Mouse (Mus musculus) gastrocnemius, postnatal 14 days (tissue): ENCODE measurements around the gene C9orf72. TPM values are rescaled to one million over a fixed set of nuclear protein-coding genes. Genes with fewer than 3 reads are reported as not detected.

ENCODE experiments used
- DNase-seq: peaks from one replicate; pipeline ENCODE4 v3.0.0; 2021; ENCODE audit warnings: mixed read lengths
- intact Hi-C: fragments of 180-260 bp; cut with DNase I; formaldehyde crosslinking; loops from one replicate; pipeline ENCODE4 v1.15.1; 2025; ENCODE audit warnings: low total_unique reads
- total RNA-seq, 2 experiments: library from RNA; stranded (reverse); gene quantifications; 2 replicates each; pipeline ENCODE4 v1.2.3; 2021

Gene C9orf72
- total RNA-seq, 2 experiments from 2014 or later = 7.7 to 10.1 TPM

DNA sequence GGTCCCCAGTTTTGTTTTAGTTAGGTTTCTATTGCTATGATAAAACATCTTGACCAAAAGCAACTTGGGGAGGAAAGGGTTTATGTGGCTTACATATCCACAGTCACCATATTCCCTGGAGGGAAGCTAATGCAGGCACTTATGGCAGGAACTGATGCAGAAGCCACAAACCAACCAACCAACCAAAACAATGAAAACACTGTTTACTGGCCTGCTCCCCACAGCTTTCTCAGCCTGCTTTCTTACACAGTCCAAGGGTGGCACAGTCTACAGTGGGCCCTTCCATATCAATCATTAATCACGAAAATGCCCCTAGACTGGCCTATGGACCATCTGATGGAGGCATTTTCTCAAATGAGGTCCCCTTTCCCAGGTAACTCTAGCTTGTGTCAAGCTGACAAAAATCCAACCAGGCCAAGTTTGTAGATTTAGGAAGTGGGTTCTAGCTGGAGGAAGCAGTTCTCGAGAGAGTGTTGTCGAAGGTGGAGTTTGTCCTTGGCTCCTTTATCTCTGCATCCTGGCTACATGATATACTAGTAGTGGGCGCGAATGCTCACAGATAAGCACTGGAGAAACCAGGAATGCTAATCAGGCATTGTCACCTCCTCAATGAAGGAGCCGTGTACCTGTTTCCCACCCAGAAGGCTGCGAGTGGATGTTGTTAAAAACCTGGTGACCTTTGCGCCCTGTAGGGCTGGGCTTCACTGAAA lies 38.2 kb downstream of the C9orf72 start:
- DNase-seq = no peak

DNA sequence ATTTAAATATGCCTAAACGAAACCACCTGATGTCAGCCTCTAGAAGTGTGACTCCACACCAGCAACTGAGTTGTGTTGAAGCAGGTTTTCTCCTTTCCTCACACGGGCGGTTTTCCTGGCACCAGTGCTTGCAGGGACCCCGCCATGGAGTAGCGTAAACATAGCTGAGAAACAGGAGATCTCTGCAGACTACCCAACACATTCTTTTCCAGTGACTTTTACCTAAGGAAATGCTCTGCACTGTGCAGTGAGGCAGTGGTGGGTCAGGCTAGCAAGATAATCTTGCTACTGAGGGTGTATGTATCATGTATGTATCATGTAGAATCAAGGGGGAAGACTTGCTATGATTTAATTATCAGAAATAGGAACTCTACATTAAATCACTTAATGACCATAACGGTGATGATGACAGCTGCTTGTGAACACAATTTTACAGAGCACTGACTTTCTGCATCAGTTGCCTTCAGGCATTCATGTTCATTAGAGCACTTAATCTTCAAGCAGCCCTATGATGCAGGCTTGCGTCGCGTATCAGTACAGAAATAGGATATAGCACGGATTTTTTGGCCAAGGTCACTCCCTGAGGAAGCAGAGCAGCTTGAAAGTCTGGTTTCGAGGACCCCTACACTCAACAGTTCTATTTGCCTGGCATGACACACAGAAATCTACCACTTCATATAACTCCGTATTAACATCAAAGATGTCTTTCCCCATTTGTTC lies 47.9 kb downstream of the C9orf72 start:
- no peak for DNase-seq
- intact Hi-C loops = no loop called here

More for the DNA sequence above, 38.2 kb downstream of the C9orf72 start:
- intact Hi-C loops = no loop called here

DNA sequence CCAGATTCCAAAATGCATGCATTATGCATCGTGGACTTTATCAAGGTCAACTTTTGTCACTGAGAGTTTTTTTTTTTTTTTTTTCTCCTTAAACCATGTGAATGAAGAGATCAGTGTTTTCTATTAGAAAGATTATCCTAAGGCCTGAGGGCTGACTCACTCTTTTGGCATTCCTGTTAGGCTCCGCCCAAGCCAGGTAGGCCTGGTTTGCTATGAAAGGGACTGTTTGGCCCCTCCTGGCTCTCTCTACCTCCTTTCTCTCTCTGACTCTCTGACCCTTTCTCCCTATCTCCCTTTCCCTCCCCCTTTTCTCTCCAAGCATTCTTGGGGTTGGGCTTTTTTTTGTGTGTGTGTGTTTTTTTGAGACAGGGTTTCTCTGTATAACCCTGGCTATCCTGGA lies 50.4 kb downstream of the C9orf72 start:
- intact Hi-C loops = no loop called here

DNA sequence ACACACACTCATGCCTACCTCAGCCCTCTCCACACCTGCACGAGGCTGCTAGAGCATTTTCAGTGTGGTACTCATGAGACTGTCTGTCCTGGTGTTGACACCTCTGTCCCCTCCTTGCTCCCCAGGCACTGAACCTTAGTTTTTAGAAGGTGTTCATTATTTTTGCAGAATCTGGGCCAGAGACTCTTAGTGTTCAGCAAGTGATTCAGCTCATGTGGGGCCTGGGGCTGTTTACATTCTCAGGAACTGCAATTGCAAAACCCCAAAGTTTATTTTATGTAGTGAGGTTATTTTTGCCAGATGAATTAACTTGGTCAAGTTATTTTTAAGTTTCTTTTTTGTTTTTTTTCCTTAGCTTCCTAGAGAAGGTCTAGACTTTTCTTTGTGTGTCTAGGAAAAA lies 52.4 kb downstream of the C9orf72 start:
- intact Hi-C loops = no loop called here
- no peak for DNase-seq

More for the DNA sequence above, 50.4 kb downstream of the C9orf72 start:
- no peak for DNase-seq

DNA sequence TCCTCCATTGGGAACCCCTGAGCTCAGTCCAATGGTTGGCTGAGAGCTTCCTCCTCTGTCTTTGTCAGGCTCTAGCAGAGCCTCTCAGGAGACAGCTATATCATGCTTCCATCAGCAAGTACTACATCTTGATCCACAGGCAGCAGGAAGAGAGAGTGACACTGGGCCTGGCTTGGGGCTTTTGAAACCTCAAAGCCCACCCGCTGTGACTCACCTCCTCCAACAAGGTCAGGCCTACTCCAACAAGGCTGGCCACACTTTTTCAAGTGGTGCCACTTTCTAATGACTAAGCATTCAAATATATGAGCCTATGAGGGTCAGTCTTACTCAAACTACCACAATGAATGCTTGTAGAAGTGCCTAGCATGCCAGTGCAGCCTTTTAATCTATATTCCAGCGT lies 53.5 kb downstream of the C9orf72 start:
- DNase-seq = no peak
- intact Hi-C loops = no loop called here

DNA sequence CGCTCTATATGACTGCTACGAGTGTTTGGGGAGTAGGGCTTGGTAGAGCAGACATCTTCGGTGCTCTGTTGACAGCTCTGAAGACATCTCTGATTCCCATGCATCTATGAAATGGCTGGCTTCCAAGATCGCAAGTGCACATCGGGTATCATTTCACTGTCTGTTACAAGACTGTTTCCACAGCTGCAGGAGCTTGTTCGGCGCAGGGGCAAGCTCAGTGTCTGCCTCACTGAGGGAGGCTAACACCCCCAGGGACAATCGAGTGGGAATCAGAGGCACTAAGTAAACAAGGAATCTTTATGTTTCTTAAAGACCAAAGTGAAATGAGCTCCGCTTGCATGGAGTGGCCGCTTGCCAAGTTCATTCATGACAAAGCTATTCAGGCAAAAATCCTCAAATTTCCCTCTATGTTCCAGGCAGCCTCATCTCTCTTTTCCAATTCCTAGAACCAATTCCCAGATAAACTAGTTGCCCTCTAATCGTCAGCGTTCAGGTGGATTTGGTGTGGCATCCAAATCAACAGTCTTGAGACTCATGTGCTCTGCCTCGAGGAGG lies 56.3 kb downstream of the C9orf72 start:
- intact Hi-C loops = no loop called here
- no peak for DNase-seq

DNA sequence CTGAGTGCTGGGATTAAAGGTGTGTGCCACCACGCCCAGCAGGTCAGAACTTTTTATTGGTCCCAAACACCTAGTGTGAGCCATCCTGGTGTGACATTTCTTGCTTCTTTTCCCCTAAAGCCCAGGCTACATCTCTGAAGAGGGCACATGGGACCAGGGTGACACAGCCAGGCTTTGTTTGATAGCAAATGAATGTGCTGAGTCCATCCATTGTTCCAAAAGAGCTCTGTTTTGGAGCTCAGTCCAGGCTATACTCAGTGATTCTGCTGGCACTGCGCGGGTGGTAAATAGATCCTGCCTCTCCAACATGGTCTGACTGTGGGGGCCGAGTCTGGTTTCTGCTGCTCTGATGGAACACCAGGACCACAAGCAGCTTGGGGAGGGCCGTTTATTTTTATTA lies 58.1 kb downstream of the C9orf72 start:
- intact Hi-C loops = no loop called here
- DNase-seq = no peak

DNA sequence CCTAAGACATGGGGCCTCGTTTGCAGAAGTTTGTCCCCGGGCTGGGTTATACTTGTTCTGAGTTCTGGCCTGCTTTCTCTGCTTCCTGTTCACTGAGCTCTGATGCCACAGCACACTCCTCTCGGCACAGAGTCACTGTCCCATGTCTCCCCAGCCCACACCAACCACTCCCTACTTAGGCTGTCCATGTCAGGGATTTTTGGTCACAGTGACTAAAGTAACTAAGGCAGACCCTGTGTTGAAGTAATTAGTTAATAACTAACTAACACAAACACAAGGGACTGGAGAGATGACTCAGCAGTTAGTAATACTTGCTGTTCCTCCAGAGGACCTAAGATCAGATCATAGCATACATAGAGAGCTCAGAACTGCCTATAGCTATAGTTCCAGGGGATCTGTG lies 60.0 kb downstream of the C9orf72 start:
- intact Hi-C loops = no loop called here
- no peak for DNase-seq

DNA sequence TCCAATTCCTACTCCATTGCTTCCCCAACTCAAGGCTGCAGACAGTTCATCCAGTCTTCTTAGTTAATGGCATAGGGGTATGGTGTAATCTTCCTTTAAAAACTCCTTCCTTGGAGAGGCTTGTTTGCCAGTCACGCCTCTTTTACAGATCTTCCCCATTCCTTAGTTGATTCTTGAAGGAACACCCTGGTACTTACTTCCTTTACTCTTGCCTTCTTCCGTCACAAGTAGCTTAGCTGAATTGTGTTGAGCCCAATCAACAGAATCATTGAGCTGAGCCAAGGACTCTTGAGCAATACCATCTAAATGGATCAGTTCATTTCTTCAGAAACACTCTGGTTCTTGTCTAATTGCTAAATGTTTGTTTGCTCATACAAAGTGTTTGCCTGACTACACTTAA lies 60.7 kb downstream of the C9orf72 start:
- DNase-seq = no peak
- intact Hi-C loops = no loop called here

DNA sequence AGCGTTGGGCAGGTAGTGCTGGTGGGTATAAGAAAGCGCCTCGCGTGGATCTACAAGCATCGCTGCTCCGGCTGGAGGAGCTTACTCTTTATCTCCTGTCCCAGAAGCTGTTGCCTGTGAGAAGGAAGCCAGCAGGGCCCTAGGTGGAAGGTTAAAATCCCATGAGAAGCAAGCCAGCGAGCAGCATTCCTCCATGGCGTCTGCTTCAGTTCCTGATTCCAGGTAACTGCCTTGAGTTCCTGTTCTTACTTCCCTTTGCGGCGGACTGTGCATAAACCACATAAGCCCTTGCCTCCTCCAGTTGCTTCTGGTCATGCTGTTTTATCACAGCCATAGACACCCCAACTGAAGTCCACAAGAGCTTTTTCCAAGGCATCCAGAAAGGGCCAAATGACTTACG lies 68.2 kb downstream of the C9orf72 start:
- no peak for DNase-seq
- intact Hi-C loops = loop anchor here (5.0 kb wide), 1 partner anchor 196 kb away; no protein-coding TSS in a partner anchor

DNA sequence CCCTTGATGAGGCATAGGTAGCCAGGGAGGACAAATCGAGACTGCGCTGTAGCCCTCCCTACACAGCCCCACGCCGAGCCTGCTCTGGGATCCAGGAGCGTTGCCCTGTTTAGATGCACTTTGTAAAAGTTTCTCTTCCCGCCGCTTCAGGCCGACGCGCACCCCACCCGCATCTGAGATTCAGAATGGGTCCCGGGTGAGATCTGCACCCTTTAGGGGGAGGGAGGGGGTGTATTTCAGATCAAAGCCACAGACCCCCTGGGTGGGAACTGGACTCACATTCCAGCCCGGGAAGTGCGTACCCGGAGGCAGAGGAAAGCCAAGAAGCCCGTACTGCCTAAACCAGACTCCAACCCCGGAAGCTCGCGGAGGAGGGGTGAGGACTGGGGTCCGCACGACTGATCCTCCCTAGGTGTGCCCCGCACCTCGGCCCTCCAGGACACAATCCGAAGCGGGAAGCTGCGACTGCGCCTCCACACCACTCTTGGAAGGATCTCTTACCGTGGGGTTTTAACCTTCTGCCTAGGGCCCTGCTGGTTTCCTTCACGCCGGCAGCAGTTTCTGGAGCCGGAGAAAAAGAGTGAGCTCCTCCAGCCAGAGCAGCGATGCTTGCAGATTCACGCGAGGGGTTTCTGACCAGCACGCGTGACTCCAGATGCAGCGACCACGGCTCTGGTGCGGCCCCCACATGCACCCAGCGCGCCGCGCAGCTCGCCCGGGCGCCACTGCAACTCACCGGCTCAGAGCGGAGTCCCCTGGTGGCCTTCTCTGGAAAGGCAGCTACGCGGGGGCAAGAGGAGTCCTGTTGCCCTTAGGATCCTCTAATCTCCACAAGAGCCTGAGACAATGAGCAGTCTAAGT lies 69.0 kb downstream of the C9orf72 start, which contains the start of gene Mob3b:
Mob3b (minus strand) TSS at position 734 of the 861 bp plus-strand sequence.
- peak; percentile 85 for DNase-seq
- intact Hi-C loops = loop anchor here (5.0 kb wide), 1 partner anchor 195 kb away; no protein-coding TSS in a partner anchor

DNA sequence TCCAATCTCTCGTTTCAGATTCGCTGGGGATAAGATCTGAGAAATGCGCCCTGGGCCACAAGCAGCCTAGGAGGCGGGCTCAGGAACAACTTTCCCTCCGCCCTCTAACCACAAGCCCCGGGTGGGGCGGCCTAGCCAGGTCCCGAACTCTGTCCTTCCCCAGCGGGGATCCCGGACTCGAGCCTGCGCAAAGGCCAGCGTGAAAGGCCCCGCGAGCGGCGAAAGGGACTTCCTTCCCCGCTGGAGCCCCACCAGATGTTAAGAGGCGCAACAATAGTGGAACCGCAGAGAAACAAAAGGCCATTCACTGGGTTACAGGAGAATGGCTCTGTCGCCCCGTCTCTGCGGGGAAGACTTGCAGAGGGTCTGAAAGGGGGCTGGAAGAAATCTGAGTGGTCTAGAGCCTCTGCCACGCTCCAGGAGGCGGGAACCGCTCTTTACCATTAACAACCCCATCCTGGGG lies 69.8 kb downstream of the C9orf72 start:
- intact Hi-C loops = loop anchor here (5.0 kb wide), 1 partner anchor 194 kb away; no protein-coding TSS in a partner anchor
- DNase-seq = peak; percentile 64

DNA sequence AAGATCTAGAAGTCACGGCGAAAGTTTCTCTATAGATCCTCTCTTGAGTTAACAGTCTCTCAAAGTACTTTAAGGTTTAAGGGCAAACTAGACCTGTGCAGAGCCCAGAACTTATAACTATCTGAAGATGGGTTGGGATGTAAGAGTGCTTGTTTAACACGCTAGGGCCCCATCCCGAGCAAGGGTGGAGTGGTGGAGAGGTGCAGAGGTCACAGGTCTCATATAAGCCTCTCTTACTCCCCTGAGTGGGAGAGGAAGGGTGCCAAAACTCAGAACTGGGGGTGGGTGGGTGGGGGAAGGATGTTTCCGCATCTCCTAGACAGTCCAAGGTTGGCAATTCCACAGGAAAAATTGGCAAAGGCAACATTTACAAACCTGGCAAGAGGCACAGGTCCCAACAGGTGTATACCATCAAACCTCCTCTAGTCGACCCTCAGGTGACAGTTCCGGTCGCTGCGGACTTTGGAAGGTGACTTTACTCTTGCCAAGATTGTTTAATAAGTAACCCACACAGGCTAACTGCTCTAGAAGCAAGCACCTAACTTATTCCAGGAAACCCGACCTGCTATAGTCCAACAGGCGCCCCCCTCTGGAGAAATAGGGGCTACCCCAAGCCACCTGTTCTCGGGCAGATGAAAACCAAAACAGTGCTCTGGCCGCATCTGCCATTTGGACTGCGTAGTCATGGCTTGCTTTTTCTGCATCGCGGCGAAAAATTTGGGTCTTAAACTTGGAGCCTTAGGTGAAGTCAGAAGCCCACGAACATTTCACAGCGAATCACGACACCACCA lies 70.6 kb downstream of the C9orf72 start:
- intact Hi-C loops = loop anchor here (5.0 kb wide), 1 partner anchor 193 kb away; no protein-coding TSS in a partner anchor

DNA sequence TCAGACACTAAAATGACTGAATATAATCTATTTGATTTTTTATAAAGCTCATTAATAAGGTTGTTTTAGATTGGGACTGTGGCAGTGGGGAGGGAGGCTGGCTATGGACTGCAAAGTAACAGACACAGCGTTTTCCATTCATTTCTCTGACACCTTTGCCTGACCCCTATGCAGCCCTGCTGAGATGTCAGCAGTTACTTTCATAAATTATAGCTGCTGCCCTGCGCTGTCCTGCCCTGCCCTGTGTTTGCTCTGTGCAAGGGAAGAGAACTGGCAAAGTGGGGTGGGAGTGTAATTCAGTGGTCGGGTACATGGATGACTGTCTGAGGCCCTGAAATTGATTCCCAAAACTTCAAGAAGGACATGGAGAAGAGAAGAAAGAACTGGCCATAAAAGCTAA lies 71.9 kb downstream of the C9orf72 start:
- intact Hi-C loops = no loop called here
- no peak for DNase-seq

More for the DNA sequence above, 70.6 kb downstream of the C9orf72 start:
- DNase-seq = no peak

DNA sequence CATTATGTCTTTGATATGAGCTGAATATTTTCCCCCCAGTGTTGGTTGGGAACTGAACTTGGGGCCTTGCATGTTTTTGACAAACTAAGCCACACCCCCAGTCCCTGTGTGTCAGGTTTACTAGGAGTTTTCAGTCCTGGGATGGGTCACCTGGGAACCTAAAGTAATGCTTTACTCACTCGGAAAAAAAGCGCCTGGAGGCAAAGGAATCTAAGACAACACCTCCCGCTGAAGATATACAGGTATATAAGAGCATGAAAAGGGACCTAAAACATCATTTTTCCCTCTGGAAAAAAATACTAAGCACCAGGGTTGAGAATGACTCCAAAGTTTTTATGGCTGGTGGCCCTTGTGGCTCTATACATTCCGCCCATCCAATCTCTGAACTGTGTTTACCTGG lies 74.2 kb downstream of the C9orf72 start, which contains the start of gene Ifnk:
Ifnk (plus strand) TSS at position 301 of the 400 bp plus-strand sequence.
- intact Hi-C loops = no loop called here
- DNase-seq = no peak

DNA sequence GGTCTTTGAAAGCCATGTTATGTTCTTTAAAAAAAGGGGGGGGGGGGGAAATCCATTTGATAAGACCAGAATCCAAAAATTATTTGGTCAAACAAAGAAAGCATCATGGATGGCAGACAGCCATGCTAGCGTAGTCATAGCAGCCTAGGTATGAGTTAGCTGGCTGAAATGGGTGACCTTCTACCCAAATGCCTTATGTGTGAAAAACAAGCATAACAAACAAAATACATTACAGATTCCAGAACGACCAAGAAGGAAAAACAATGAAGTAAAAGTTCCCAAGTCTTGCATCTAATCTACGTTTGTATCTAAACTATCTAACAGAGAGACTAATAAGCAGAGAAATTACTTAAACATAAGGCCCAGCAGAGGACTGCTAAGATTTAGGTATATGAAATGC lies 75.3 kb downstream of the C9orf72 start:
- no peak for DNase-seq
- intact Hi-C loops = no loop called here

DNA sequence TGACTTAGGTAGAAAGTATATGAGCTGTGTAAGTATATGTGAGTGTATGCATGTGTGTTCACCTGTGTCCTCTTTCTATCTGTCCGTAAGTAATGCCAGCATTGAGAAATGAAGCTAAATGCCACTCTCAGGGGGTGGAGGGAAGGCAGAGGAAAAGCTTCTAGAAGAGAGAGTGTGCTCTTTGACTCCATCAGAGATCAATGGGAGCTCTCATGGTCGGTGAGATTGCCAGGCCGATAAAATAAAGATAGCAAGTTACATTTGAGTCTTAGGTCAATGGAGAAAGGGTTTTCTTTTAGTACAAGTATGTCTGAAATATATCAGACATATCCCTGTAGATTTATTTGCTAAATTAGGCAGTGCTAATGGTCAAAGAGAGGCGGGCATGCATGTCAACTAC lies 77.6 kb downstream of the C9orf72 start:
- DNase-seq = no peak
- intact Hi-C loops = no loop called here

DNA sequence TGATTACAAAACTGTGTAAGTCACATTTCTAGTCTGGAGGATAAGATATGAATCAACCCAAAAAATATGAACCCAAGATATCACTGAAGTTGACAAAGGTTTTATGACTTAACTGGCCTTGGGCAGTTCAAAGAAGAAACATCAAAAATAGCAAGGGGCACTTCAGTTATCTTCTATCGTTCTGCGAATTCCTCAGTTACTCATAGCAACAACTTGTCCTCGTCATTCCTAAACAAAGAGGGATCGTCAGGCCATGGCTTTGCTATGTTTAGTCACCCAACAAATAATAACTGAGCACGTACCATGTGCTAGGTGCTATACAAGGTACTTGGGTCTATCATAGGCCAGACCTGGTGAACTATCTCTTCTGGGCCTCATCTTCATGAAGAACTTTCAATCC lies 79.4 kb downstream of the C9orf72 start:
- DNase-seq = no peak
- intact Hi-C loops = no loop called here

DNA sequence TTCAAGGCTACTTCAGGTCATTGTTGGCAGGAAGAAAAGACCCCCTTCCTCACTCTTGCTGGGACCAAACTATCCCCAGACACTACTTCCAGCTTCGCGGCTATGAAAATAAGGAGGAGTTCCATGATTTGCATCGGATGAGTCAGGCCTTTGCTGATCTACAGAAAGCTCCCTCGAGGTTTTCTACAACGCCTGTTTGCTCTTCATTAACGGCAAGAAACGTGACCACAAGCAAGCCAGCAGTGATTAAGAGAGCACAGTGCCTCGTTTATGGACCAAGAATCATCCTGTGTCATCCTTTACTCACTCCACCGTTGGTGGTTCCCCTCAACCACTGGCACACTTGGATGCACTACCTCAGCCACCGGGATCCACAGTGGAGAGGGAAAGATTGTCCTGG lies 80.2 kb downstream of the C9orf72 start:
- intact Hi-C loops = no loop called here
- DNase-seq = no peak
